Mouse (Mus musculus) natural killer cell, adult 2 months (primary cell): ENCODE measurements at regions not wholly inside any gene's neighbourhood (a gene's known extent, or its start where the extent isn't known, plus 50 kb on each side); places are given as distances from the start of the nearest gene placed in this dataset.

Source experiments
- DNase-seq, 2 experiments: peaks; one replicate each; pipeline ENCODE4 v3.0.0; 2022; ENCODE audit warnings: low spot score in 2 of 2

- no peak for DNase-seq
Observed at GRCm38 (mm10) chr6:49990522-49990858, 119.6 kb upstream of the Mpp6 start.

DNA sequence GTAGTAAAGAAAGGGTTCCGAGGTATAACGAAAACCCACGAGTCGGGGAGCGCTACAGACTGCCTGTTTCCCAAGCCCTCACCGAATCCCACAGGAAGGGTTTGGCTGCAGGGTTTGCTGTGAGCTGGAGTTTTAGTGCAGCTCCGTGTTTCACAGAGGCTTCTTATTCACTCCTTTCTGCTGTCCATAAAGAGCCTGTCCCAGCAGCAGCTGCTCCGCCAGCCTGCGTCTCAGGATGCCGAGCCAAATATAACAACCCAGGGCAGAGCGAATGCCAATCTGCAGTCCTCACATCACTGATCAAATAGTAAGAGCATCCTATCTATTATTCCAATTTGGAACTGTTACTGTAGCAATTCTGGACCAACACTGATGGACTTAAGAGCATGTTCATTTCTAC is 110.7 kb upstream of the Mpp6 start:
- DNase-seq = no peak

DNA sequence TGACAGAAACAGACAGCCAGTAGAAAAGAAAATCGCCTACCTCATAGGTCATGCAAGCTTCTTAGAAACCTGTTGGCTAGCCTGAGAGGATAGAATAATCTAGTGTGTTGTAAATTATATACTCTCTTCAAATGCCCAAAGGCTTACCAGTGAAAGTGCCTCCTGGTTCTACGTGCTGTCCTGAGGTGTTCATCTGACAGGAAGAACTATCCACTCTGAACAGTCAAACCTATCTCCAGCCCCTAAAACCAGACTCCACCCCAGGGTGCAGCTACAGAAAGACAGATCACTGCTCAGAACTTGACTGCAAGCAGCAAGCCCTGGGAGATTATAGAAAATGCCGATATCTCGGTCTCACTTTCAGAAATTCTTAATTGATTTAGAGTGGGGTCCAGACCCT is 102.0 kb upstream of the Mpp6 start:
- no peak for DNase-seq

GRCm38 (mm10) chr6:50008869-50009268 is 101.2 kb upstream of the Mpp6 start:
- no peak for DNase-seq

DNA sequence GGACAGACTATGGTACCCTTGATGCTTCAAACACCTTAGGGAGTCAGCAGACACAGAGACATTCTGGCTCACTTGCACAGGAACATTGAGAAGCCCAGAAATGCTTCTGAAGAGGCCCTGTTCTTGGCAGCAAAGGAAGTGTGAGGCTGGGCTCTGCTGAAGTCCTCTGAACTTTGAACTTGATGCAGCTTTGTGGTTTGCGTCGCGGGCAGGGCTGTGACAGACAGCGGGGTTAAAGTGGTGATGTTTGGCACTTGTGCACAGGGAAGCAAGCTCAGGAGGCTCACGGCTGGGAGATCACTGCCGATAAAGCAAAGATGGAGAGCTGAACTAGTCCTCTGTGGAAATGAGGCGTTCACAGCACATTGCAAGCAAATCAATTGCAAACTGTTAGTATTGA is 100.7 kb upstream of the Mpp6 start:
- peak; percentile 6 to 11 for DNase-seq

DNA sequence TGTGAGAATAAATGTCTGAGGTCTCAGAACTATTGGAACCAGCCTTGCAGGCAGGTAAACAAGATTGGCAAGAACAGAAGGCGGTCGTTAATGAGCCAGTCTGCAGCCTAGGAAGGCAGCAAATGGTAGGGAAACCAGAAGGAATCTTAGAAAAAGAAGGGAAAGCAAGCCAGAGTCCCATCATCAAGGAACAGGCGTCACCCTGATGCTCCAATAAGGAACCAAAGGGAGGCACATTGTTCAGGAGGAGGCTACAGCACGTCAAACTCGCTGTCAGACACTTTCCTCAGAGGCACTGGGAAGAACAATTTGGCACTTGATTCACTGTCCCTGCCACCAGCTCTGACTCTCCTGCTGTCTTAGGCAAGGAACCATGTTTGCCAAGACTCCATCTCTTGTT is 100.2 kb upstream of the Mpp6 start:
- DNase-seq = no peak

- DNase-seq = no peak
Observed at GRCm38 (mm10) chr6:50011071-50011470, 99.0 kb upstream of the Mpp6 start.

DNA sequence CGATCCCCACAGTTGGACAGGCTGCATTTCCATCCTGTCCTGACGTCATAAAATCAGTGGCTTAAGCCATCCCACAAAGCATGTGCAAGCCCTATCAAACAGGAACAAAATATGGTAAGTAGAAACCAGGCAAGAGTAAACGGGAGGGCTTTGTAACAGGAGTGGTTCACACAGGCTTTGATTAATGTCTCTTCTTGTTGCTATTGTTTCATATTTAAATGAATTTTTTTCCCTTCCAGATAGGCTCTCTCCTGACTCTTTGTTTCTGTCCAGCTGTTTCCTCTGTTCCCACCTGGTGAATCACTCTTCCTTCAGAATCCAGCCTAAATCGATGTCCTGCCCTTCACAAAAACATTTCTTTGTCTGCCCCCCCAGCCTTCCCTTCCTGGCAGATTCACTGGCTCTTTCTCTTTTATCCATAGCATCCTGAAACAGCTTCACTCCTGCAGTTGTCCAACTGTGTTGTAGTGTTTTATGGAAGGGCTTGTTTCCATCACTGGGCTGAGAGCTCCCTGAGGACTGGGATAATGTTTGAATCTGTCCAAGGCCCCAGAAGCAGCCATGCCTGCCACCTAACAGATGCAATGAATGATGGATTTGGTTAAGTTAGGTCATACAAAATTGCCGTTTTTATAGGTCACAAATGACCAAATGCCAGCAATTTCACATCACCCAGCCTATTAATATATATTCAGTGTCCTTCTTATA is 98.1 kb upstream of the Mpp6 start:
- no peak for DNase-seq

GRCm38 (mm10) chr6:50013067-50013466 is 97.0 kb upstream of the Mpp6 start:
- no peak for DNase-seq

- DNase-seq = no peak
Observed at GRCm38 (mm10) chr6:50013842-50014241, 96.2 kb upstream of the Mpp6 start.

DNA sequence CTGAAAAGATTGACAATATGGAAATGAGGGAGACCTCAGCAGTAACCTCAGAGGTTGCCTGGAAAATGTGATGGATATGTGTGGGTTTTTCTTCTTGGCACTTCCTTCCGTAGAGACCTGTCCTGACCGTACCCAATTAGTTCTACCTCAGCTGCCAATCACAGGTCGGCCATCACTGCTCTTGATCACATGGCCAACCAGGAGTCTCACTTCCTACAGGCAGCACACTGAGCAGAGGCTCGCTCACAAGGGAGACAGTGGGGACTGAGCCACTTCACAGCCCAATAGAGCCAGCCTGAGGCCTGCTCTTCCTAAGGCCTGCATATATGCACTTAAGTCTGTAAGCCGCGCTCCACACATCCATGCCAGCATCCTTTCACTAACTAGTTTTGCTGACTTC is 82.1 kb upstream of the Mpp6 start:
- no peak for DNase-seq

- DNase-seq = no peak
Observed at GRCm38 (mm10) chr6:50029895-50030515, 80.0 kb upstream of the Mpp6 start.

DNA sequence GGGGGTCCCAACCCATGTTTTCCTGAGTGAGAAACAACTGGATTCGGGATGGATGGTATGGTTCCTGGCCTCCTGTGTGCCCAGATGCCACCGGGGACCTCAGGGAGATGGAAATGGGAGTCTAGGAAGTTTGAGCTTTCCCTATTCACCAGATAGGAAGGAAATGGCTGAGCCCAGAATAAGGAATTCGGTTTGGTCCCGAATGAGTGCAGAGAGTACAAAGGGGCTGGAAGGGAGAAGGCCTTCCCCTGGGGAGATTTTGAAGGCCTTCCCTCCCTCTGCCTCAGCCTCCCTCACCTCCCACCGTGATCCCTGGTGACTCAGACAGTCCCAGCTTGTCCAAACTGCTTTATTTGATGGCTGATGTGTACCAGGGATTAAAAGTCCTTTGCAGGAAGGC is 78.7 kb upstream of the Mpp6 start:
- DNase-seq = no peak

DNA sequence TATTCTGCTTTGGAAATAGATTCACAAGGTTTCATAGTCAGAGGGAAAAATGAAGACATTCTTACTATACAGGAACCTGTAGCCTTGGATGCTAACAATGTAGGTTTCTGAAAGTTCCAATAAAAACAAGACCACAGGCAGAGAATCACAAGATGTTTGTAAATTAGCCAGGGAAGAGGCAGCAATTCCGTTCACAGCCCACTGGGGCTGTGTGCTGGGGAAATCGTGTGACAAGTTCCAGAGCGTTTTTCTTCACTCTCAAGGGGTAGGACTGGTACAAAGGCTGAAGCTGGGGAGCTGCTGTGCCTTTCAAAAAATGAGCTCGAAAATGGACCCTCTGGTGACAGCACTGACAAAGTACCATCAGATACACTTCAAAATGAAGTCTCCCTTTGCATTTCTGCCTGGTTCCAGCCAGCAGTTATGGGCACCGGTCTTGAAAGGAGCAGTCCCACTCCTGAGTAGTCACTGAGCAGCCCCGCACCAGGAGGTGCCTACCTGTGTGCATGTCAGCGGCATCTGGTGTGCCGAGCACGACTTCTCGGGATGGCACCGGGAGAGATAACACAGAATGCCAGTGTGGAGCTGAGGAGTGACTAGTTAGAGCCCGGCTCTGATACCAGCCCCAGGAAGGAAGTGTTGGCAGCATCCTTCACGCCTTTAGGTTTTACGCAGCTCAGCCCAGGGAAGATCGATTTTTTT is 77.0 kb upstream of the Mpp6 start:
- DNase-seq = no peak

- no peak for DNase-seq
Observed at GRCm38 (mm10) chr6:50037614-50038013, 72.4 kb upstream of the Mpp6 start.

- no peak for DNase-seq
Observed at GRCm38 (mm10) chr6:50038369-50038768, 71.7 kb upstream of the Mpp6 start.

DNA sequence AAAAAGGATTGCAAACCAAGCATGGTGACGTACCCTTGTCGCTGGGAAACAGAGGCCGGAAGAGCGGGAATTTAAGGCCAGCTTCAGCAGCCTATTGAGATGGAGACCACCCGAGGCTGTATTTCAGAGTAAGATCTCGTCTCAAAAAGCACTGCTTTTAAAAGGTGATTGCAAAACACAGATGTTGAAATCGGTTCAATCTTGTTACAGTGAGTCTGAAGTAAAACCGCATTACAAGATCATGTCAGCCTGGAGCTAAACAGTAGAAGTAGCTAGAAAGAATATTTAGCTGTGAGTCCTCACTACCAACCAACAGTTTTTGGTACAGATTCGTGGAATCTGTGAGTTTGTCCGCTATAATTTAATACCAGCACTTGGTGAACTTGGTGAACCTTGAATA is 69.0 kb upstream of the Mpp6 start:
- no peak for DNase-seq

DNA sequence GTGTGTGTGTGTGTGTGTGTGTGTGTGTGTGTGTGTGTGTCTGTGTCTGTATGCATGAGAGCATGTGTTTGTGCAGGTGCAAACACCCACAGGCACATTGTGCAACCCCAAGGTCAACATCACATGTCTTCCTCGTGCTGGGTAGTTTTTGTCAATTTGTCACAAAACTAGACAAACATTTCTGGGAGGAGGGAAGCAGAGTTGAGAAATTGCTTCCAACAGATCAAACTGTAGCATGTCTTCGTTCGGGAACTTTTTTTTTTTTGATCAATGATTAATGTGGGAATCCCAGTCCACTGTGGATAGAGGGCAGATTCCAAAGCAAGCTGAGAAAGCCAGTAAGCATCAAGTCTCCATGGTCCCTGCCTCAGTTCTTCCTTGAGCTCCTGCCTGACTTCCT is 67.9 kb upstream of the Mpp6 start:
- DNase-seq = no peak

- no peak for DNase-seq
Observed at GRCm38 (mm10) chr6:50044165-50044564, 65.9 kb upstream of the Mpp6 start.

- no peak for DNase-seq
Observed at GRCm38 (mm10) chr6:50046721-50047120, 63.3 kb upstream of the Mpp6 start.

GRCm38 (mm10) chr6:50052416-50052815 is 57.6 kb upstream of the Mpp6 start:
- DNase-seq = no peak

DNA sequence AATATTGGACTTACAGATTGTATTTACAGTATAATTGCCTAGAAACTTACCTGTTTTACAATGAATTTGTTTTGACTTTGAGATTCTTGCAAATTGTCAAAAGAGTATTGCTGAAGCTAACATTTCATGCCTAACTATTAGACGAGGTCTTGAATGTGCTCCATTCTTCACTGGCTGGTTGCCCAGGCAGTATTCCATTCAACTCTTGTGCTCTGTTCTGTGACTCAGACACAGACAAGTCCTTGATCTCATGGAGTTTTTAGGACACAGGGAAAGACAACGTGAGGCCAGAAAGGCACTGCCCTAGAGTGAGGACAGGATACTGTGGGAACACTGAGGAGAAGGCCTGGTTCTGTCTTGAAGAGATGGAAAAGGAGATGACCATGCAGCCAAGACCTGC is 57.0 kb upstream of the Mpp6 start:
- no peak for DNase-seq

- no peak for DNase-seq
Observed at GRCm38 (mm10) chr6:50054233-50054632, 55.8 kb upstream of the Mpp6 start.
